In the genomic region with DNA sequence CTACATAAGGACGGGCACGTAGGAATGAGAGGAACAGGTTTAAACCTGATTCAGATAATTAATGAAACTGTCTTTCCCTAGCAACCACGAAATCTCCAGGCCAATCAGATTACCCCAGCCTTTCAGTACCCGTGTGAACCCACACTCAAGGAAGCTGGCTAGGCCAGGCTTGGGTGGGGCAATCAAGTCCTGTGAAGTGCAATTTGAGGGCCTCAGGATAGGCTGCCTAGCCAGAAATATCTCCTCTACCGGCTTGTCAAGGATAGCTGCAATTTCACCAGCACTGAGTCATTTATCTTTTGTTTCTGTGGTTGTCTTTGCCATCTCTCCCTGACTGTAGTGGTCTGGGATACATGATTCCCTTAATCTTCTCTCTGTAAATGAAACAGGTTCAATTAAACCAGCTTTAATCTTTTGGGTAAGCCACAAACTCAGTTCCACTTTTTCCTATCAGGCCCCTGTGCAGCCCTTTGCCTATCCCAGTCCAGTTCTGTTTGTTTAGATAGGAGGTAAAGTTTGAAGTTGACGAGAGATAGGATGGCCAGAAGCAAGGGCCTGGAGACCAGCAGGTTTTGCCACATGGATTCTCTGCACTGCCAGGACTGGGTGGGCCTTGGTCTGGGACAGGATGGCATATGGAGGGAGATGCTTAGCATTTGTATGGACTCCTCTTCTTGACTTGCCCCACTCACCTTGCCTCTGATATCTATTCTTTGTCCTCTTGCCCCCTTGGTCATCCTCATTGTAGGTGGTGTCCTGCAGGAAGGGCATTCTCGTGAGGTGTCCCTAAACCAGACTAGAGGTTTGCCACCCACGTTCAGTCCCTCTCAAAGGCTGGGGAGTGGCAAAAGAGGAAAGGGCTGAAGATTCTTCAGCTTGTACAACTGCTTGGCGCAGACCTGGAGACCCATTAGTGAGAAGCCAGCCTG, we compare ENCODE assay signal across 10 mouse cellular contexts. TPM values are rescaled to one million over a fixed set of nuclear protein-coding genes. Genes with fewer than 3 reads are reported as not detected.
DNase-seq lines count a peak whose midpoint lies in the region; ATAC-seq lines count a peak whose summit lies in the region.
"Had no signal": no experiment of that assay in that cellular context is flagged by ENCODE, and none has a peak within 500 bp of the region (broad histone marks: within the 10 kb centered on the region; RNA-seq: fewer than 3 reads in every experiment).

No protein-coding gene starts in this region.

- no peaks in the 10 kb centered on the region for H3K36me3 ChIP-seq in embryonic facial prominence, embryonic 15.5 days

- H3K9me3 ChIP-seq in embryonic facial prominence, embryonic 15.5 days (replicated peaks) = no peaks in the 10 kb centered on the region

- H3K4me1 ChIP-seq in embryonic facial prominence, embryonic 15.5 days = peaks cover 32% of the 10 kb centered on the region

- DNase-seq in heart, adult 11 months = peak; percentile 92
- no peak for DNase-seq in heart, postnatal 14 days
- peak; percentile 74 for DNase-seq in 416B (ENCODE audit: low read depth)
- DNase-seq in lung, adult 18-20 months = peak; percentile 83 to 85
- DNase-seq in embryo, embryonic 11 days = no peak
- DNase-seq in cerebellum, postnatal 4 days (ENCODE audit: low spot score in 2 of 2) = no peak
- no peak for DNase-seq in right cerebral cortex, adult 2 months (ENCODE audit: low spot score in 2 of 2)
- DNase-seq: cerebellum, adult 9-10 months had no signal

- 50% methylated on average over 9 of the region's 9 CpGs for WGBS in embryonic facial prominence, embryonic 15.5 days

- no peak overlapping the region for H3K9ac ChIP-seq in embryonic facial prominence, embryonic 15.5 days

- intact Hi-C loops in heart, postnatal 14 days (cut with DNase I) = loop anchor here (5.0 kb wide), 1 partner anchor 39 kb away; no protein-coding TSS in a partner anchor

- H3K4me3 ChIP-seq in embryonic facial prominence, embryonic 15.5 days (replicated peaks) = no peak overlapping the region

- H3K27ac ChIP-seq in embryonic facial prominence, embryonic 15.5 days (replicated peaks) = peak overlapping the region; percentile 85

- H3K27me3 ChIP-seq in embryonic facial prominence, embryonic 15.5 days = no peaks in the 10 kb centered on the region

- H3K4me2 ChIP-seq in embryonic facial prominence, embryonic 15.5 days (replicated peaks) = no peak overlapping the region

- ATAC-seq in embryonic facial prominence, embryonic 15.5 days (ENCODE audit: insufficient number of reproducible peaks, low FRiP score, low TSS enrichment, low read depth) = peak; percentile 75

RNA-seq across cellular contexts. Expression of gene Ahnak, which starts 44.6 kb away (rescaled TPM):
- total RNA-seq in heart, postnatal 14 days (2021) = 100 to 1,000 TPM; 288 to 310 TPM
- polyA plus RNA-seq in embryonic facial prominence, embryonic 15.5 days (2015; fragmentation: Nextera tagmentation; extraction: Ambion mirVana) = 71.9 and 92.4 TPM in 2 replicates

RNA-seq across cellular contexts. Expression of gene Scgb1a1, which starts 54.1 kb away (rescaled TPM):
- 100 to 1,000 TPM in 1 of 2 experiments, not detected in 1; 233 TPM for total RNA-seq in heart, postnatal 14 days (2021)
- polyA plus RNA-seq in embryonic facial prominence, embryonic 15.5 days (2015; fragmentation: Nextera tagmentation; extraction: Ambion mirVana) = 1.3 and 1.4 TPM in 2 replicates
- polyA plus RNA-seq: limb, embryonic 11.5 days had no signal

Comparison
In these comparisons a context has a peak if more than half of its experiments do, and no peak if none do; other contexts are left out.
1. DNase-seq: peak in heart, adult 11 months (single experiment), 416B (single experiment) and lung, adult 18-20 months (2 of 2); none in heart, postnatal 14 days (0 of 2), embryo, embryonic 11 days (single experiment), cerebellum, postnatal 4 days (0 of 2) and right cerebral cortex, adult 2 months (0 of 2).